Mouse (Mus musculus) E14TG2a.4 (cell line): Measurements from ENCODE around the gene Cryl1.

Source experiments
- CTCF ChIP-seq: conservative IDR thresholded peaks from 2 replicates; pipeline ENCODE4 v1.5.1; 2014; ENCODE audit warnings: low read length
- POU5F1 ChIP-seq: IDR thresholded peaks from 2 replicates; pipeline ENCODE4 v1.6.1; 2014; ENCODE audit warnings: low read length, borderline replicate concordance

- TF ChIP-seq CTCF (no peak), POU5F1 (no peak)
Observed at GRCm38 (mm10) chr14:57343057-57343750, 55.1 kb downstream of the Cryl1 start.
